Mouse (Mus musculus) embryonic fibroblast, embryonic 13.5 days (primary cell): ENCODE results near the gene Fbxo28. TPM values are rescaled to one million over a fixed set of nuclear protein-coding genes. Genes with fewer than 3 reads are reported as not detected.

Source experiments
- H3K27ac ChIP-seq: 2 replicates; pipeline ENCODE4 v1.5.1; 2012; ENCODE audit warnings: low read length, control low read depth, inconsistent platforms; ENCODE audit not compliant: insufficient read depth
- H3K4me1 ChIP-seq: 2 replicates; pipeline ENCODE4 v1.6.1; 2011; ENCODE audit warnings: low read length; ENCODE audit not compliant: control insufficient read depth, insufficient read depth
- H3K4me3 ChIP-seq: 2 replicates; pipeline ENCODE4 v1.5.1; 2011; ENCODE audit warnings: mild to moderate bottlenecking, control low read depth, low read length; ENCODE audit not compliant: insufficient read depth
- CTCF ChIP-seq: IDR thresholded peaks from 2 replicates; pipeline ENCODE4 v1.5.1; 2011; ENCODE audit warnings: mild to moderate bottlenecking, control low read depth, low read length, moderate library complexity, borderline replicate concordance; ENCODE audit not compliant: insufficient read depth
- POLR2A ChIP-seq: IDR thresholded peaks from 2 replicates; pipeline ENCODE4 v1.6.1; 2011; ENCODE audit warnings: low read depth, mild to moderate bottlenecking, control low read depth, low read length, moderate library complexity
- polyA plus RNA-seq: library from polyadenylated mRNA; stranded (reverse); fragments of >200 nt; gene quantifications from 2 replicates; pipeline ENCODE4 v1.2.4, GENCODE M21; 2011; ENCODE audit warnings: low read depth; ENCODE audit not compliant: missing spikeins, insufficient read length

The Fbxo28 gene
- polyA plus RNA-seq, 1 experiment = 25.7 TPM

DNA sequence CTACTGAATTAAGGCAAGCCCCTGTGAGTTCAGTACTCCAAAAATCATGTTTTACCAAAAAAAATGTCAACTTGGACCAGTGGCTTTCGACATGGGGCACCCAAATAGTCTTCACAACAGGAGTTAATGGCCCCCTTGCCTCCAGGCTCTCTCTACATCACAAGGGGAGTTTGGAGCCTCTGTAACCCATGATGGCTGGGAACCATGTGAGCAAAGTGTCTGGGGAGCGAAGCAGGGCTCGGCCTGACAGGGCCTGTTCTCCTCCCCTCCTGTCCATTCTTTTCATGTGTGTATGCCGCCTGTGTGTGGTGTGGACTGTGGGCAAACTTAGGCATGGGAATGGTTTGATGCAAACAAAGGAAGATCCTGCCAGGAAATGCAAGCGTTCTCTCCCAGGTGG lies 27.2 kb downstream of the Fbxo28 start:
- no peak for TF ChIP-seq CTCF
- no peak for TF ChIP-seq POLR2A
- H3K27ac ChIP-seq = no peak overlapping the region
- H3K4me3 ChIP-seq = no peak overlapping the region
- H3K4me1 ChIP-seq = no peaks in the 10 kb centered on the region

DNA sequence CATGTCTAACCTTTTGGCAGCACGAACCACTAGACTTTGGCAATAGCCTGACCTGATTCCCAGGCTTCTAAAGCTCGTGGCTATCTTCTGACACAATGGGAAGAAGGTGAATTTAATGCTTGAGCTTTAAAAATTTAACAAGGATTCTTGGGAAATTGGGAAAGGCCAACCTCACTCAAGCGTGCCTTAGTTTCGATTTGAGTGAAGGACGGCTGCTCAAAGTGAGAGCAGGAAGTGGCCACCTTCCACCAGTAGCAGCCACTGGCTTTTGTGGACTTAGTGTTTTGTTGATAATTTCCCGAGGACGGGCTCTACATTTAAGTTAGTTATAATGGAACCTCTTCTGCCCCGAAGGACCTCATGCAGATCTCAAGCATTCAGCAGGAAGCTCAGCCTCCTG lies 28.2 kb downstream of the Fbxo28 start:
- TF ChIP-seq CTCF = no peak
- no peak for TF ChIP-seq POLR2A
- Histone ChIP-seq H3K4me1 (no peaks in the 10 kb centered on the region), H3K27ac (no peak overlapping the region)

DNA sequence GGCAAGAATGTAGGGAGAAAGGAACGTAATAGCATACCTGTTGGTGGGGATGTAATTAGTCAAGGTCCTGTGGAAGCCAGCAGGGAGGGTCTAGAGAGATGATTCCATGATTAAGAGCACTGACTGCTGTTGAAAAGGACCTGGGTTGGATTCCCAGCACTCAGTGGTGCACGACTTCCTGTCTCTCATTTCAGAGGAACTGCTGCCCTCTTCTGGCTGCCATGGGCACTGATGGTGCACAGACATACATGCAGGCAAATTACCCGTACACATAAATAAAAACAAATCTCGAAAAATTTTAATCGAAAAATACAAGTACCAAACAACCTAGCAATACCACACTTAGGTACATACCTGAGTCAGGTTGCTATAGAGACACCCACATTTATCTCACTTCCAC lies 30.1 kb downstream of the Fbxo28 start:
- H3K27ac ChIP-seq = no peak overlapping the region
- no peak overlapping the region for H3K4me3 ChIP-seq
- H3K4me1 ChIP-seq = no peaks in the 10 kb centered on the region
- TF ChIP-seq POLR2A (no peak), CTCF (peak; percentile 34; the same call in 1 of the 2 replicates)

More for the DNA sequence above, 28.2 kb downstream of the Fbxo28 start:
- H3K4me3 ChIP-seq = no peak overlapping the region

DNA sequence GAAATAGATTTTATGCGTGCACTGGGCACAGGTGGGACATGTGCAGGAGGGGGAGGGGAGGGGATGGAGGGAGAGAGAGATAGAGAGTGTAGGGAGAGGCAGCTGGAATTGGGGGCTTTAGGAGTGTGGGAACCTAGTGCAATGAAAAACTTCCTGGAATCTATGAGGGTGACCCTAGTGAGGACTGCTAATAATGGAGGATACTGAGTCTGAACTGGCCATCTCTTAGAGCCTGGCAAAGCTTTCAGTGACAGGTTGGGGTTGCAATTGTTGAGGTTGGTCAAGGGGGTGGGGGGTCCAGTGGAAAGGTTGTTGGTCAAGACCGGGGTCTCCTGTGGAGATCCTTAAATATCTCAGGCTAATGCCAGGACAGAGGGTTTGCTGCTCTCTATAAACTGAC lies 31.1 kb downstream of the Fbxo28 start:
- TF ChIP-seq POLR2A = no peak
- no peak overlapping the region for H3K4me3 ChIP-seq
- no peaks in the 10 kb centered on the region for H3K4me1 ChIP-seq
- no peak overlapping the region for H3K27ac ChIP-seq

DNA sequence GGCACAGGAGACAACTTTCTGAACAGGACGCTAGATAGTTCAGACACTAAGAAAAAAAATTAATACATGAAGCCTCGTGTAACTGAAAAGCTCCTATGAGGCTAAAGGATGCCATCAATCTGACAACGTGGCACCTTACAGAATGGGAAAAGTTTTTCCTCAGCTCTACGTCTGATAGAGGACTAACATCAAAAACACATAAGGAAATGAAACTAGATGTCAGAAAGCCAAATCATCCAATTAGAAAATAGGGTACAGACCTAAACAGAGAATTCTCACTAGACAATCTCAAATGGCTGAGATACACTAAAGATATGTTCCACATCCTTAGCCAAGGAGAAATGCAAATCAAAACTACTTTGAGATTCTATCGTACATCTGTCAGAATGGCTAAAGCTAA lies 32.0 kb downstream of the Fbxo28 start:
- no peaks in the 10 kb centered on the region for H3K4me1 ChIP-seq
- TF ChIP-seq POLR2A (no peak), CTCF (no peak)
- no peak overlapping the region for H3K4me3 ChIP-seq
- H3K27ac ChIP-seq = no peak overlapping the region

DNA sequence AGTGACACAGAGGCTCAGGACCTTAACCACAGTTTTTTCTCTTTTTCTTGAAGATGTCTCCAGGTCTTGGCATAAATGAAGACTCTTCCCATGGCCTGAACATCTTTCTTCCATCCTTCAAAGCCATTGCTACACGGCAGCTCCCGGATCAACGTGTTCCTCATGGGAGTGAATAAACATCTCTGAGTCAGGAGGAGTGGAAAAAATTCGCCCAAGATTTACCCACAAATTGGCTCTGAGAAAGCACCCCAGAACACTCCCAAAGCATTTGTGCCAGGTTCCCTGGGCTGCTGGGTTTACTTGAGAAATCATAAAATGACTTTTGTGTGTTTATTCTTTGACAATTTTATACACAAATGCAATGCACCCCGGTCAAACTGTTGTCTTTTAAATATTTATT lies 38.5 kb downstream of the Fbxo28 start:
- H3K27ac ChIP-seq = no peak overlapping the region
- H3K4me1 ChIP-seq = no peaks in the 10 kb centered on the region
- no peak for TF ChIP-seq POLR2A
- no peak for TF ChIP-seq CTCF
- no peak overlapping the region for H3K4me3 ChIP-seq

DNA sequence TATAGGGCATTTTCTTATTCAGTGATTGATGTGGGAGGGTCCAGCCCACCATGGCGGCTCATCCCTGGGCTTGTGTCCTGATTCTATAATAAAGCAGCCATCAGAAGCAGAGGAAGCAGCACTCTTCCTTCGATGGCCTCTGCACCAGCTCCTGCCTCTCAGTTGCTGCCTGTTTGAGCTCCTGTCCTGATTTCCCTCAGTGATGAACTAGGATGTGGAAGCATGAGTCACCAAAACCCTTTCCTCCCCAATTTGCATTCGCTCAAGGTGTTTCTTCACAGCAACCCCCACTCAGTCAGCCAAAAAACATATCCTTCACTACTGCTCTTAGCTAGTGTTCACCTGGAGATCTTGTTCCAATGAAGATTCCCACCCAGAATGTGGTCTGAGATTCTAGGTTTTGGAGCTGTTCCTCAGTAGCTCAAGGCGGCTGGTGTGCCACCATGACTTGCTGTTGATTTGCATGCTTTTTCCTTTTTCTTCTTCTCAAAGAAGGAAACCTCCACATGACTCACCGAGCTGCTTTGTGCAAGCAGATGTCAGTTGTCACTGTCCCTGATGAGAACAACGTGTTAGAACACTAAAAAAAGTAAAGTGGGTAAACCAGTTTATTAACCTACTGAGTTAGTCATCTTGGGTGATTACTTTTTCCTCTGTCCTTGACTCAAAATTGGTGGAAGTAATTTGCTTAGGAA lies 39.1 kb downstream of the Fbxo28 start:
- TF ChIP-seq POLR2A = no peak
- Histone ChIP-seq H3K4me1 (no peaks in the 10 kb centered on the region), H3K27ac (no peak overlapping the region), H3K4me3 (no peak overlapping the region)

DNA sequence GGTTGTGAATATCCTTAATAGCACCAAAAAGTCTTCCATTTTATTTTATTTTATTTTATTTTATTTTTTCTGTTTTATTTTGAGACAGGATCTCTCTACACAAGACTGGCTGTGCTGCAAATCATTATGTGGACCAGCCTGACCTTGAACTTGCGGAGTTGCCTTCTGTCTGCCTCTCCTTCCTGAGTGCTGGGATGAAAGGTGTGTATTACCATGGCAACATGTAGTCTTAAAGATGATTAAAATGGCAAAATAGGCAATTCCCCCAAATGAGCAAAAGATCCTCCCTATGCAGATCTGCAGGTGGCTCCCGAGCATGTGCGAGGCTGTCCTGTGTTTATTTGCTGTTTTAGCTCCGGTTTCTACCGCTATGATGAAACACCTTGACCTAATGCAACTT lies 43.6 kb downstream of the Fbxo28 start:
- no peak overlapping the region for H3K27ac ChIP-seq
- TF ChIP-seq POLR2A = no peak
- no peak for TF ChIP-seq CTCF
- no peak overlapping the region for H3K4me3 ChIP-seq
- H3K4me1 ChIP-seq = no peaks in the 10 kb centered on the region

DNA sequence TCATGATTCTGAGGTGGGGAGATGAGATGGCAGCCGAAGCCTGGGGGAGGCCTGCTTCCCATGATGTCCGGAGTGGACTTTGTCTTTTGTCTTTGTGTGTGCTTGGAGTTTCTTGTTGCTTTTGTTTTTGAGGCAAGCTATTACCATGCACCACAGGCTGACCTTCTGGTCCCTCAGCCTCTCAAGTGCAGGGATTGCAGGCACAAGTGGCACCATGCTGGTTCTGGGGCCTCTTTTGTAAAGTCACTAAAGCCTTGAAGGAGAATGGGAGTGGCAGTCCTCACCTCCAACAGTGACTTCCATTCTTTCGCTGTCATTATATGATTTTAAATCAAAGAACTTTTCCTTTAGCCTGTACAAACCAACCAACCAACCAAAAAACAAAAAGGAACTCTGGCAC lies 44.2 kb downstream of the Fbxo28 start:
- H3K27ac ChIP-seq = no peak overlapping the region
- no peaks in the 10 kb centered on the region for H3K4me1 ChIP-seq
- TF ChIP-seq CTCF (no peak), POLR2A (no peak)
- H3K4me3 ChIP-seq = no peak overlapping the region

DNA sequence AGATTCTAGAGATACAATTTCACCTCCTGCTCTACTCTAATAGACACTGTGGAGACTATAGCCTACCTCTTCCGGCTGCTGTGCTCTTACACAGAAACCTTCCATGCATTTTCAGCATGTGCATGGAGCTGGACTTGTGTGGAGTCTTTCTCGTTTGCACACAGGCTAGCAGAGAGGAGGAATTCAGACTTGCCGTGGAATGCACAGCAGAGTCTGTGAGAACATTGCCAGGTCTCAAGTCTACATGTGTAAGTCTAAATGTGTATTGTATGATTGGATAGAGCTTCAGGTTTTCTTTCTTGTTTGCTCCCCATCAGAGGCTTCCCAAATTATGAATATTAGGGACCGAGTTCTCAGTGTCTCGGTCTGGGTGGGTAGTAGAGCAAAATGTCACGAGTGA lies 44.6 kb downstream of the Fbxo28 start:
- TF ChIP-seq POLR2A (no peak), CTCF (no peak)
- H3K4me1 ChIP-seq = no peaks in the 10 kb centered on the region
- no peak overlapping the region for H3K4me3 ChIP-seq
- no peak overlapping the region for H3K27ac ChIP-seq

DNA sequence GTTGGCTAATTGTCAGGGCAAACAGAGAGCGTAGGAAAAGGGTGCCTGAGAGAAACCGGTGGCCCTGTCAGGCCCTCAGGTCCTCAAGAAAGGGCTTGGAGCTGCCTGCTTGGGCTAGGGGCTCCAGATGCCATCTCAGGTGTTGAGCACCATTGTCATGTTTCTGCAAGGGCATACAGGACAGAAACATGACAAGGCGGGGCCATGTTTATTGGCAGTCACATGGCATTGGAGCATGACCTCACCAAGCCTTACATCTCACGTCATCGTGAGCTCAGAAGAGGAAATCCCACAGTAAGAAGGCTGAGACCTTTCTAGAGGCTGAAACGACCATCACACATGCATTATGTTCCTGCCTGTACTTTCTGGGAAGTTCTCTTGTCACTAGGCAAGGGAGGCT lies 45.3 kb downstream of the Fbxo28 start:
- Histone ChIP-seq H3K4me3 (no peak overlapping the region), H3K27ac (no peak overlapping the region), H3K4me1 (no peaks in the 10 kb centered on the region)
- TF ChIP-seq CTCF = no peak
- TF ChIP-seq POLR2A = no peak
